Mouse (Mus musculus) C2C12 (cell line): ENCODE results near the gene Bcr. TPM values are rescaled to one million over a fixed set of nuclear protein-coding genes. Genes with fewer than 3 reads are reported as not detected.
"Not testable (repeated sequence)": the region's sequence is repeated elsewhere in the genome, so short reads cannot be mapped to it uniquely, and the experiment has no call there.

Source experiments
- H3K27me3 ChIP-seq: one replicate; pipeline ENCODE4 v1.6.1; 2011; ENCODE audit not compliant: control insufficient read depth, insufficient read depth, insufficient read length
- H3K36me3 ChIP-seq: one replicate; pipeline ENCODE4 v1.6.1; 2011; ENCODE audit not compliant: control insufficient read depth, insufficient read depth
- H3K4me3 ChIP-seq: one replicate; pipeline ENCODE4 v1.5.1; 2011; ENCODE audit warnings: mild to moderate bottlenecking, control low read depth; ENCODE audit not compliant: poor library complexity, insufficient read depth, severe bottlenecking
- H3K79me2 ChIP-seq: one replicate; pipeline ENCODE4 v1.6.1; 2011; ENCODE audit not compliant: control insufficient read depth, insufficient read depth
- H3K79me3 ChIP-seq: one replicate; pipeline ENCODE4 v1.6.1; 2011; ENCODE audit warnings: low read depth, control low read depth
- H3ac ChIP-seq: one replicate; pipeline ENCODE3; 2011; ENCODE audit warnings: low read depth; ENCODE audit not compliant: control insufficient read depth, insufficient read length
- CEBPB ChIP-seq: IDR thresholded peaks from one replicate; pipeline ENCODE4 v1.6.1; 2011; ENCODE audit warnings: low read depth, mild to moderate bottlenecking, control low read depth, moderate library complexity
- CTCF ChIP-seq: IDR thresholded peaks from one replicate; pipeline ENCODE4 v1.5.1; 2011; ENCODE audit not compliant: control insufficient read depth, insufficient read depth, insufficient read length
- FOSL1 ChIP-seq: IDR thresholded peaks from one replicate; pipeline ENCODE4 v1.8.0; 2011; ENCODE audit warnings: mild to moderate bottlenecking, low read length; ENCODE audit not compliant: poor library complexity, insufficient read depth, severe bottlenecking
- MAX ChIP-seq: IDR thresholded peaks from one replicate; pipeline ENCODE4 v1.6.1; 2011; ENCODE audit warnings: mild to moderate bottlenecking, control low read depth
- MYOD1 ChIP-seq: IDR thresholded peaks from one replicate; pipeline ENCODE4 v1.6.1; 2011; ENCODE audit warnings: low read depth; ENCODE audit not compliant: control insufficient read depth, insufficient read length
- MYOG ChIP-seq: IDR thresholded peaks from one replicate; pipeline ENCODE4 v1.6.1; 2011; ENCODE audit not compliant: control insufficient read depth, insufficient read length; ENCODE audit errors: extremely low read depth
- USF1 ChIP-seq: IDR thresholded peaks from one replicate; pipeline ENCODE4 v1.6.1; 2011; ENCODE audit warnings: low read depth, mild to moderate bottlenecking, control low read depth, moderate library complexity
- polyA plus RNA-seq: library from polyadenylated mRNA; unstranded; fragments of >200 nt; fragmentation: generic; extraction: Trizol; gene quantifications from one replicate; pipeline ENCODE4 v1.2.1, GENCODE M21; 2012; ENCODE audit warnings: missing spikeins

Bcr gene
- polyA plus RNA-seq, 1 experiment, result 16.1 TPM

DNA sequence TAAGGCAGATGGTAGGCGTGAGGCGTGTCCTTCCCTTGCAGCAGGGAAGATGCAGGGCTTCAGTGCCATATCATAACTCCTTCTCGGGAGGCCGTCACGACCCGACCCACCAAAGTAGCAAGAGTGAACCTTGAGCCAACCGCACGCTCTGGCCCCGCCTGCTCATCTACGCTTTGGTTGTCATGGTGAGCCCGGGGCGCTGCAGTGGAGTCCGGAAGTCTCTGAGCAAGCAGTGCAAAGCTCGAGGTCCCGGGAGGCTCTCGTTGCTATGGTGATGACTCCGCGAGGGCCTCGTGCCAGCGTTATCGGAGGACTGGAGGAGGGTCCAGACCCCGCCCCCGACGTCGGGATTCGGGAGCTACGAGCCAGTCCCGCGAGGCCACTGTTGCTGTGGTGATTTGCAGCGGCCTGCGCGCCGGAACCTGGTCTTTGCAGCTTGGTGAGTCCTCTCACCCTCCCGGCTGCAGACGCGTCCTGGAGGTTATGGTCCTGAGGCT, 23.5 kb upstream of the Bcr start, which contains the start of gene Rab36:
Gene Rab36, plus strand, starts transcription at position 176 of the 497 bp plus-strand sequence.
- H3K27me3 ChIP-seq, result no peaks in the 10 kb centered on the region

DNA sequence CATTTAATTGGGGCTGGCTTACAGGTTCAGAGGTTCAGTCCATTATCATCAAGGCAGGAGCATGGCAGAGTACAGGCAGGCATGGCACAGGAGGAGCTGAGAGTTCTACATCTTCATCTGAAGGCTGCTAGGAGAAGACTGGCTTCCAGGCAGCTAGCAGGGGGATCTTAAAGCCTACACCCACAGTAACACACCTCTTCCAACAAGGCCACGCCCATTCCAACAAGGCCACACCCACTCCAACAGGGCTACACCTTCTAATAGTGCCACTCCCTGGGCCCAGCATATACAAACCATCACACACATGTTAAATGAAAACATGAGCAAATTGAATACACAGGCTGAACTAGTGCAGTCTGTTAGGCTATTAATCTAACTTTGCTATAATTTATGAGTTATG, 18.3 kb upstream of the Bcr start:
- H3ac ChIP-seq, H3K27me3 ChIP-seq, H3K79me3 ChIP-seq, H3K79me2 ChIP-seq, H3K36me3 ChIP-seq, H3K4me3 ChIP-seq: not testable (repeated sequence)

More for the DNA sequence above, 23.5 kb upstream of the Bcr start, which contains the start of gene Rab36:
- TF ChIP-seq FOSL1 (no peak), MAX (peak; percentile 21), USF1 (no peak)
- no peaks in the 10 kb centered on the region for H3K79me3 ChIP-seq
- peak within 1 kb of the TSS; percentile 73 for H3ac ChIP-seq
- no peaks in the 10 kb centered on the region for H3K36me3 ChIP-seq
- peak within 1 kb of the TSS; percentile 25 for H3K4me3 ChIP-seq
- no peaks in the 10 kb centered on the region for H3K79me2 ChIP-seq

DNA sequence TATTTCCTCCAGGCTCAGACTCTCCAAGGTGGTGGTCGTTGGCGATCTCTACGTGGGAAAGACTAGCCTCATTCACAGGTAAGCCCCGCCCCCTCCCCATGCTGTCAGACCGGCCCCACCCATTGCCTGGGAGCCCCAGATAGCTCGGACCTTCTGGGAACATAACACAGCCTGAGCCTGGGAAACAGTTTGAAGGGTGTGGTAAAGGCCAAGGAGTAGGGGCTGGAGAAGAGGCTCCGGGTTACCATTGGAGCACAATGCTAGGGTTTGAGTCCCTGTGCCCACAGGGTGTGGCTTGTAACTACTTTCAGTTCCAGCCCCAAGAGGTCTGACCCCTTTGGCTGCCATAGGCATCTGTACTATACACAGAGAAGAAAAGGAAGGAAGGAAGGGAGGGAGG, 15.9 kb upstream of the Bcr start:
- Histone ChIP-seq H3K27me3 (no peaks in the 10 kb centered on the region), H3K79me3 (no peaks in the 10 kb centered on the region), H3ac (no peak overlapping the region), H3K4me3 (no peak overlapping the region), H3K36me3 (no peaks in the 10 kb centered on the region), H3K79me2 (no peaks in the 10 kb centered on the region)
- TF ChIP-seq FOSL1, result no peak
- no peak for TF ChIP-seq MAX
- no peak for TF ChIP-seq CTCF
- TF ChIP-seq CEBPB, result no peak
- no peak for TF ChIP-seq USF1
- no peak for TF ChIP-seq MYOD1
- no peak for TF ChIP-seq MYOG

DNA sequence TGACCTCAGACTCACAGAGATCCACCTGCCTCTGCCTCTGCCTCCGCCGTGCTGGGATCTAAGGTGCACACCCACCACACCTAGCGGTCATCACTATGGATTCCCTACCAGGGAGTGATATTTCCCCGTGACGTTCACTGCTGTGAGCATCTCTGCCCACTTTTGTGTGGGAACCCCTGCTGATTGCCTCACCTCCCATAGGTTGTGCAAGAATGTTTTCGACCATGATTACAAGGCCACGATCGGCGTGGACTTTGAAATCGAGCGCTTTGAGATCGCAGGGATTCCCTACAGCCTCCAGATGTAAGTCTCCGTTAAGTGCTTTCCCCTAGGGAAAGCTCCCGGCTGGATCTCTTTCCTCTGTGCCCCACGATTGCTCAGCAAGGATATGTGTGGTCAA, 14.6 kb upstream of the Bcr start:
- H3K36me3 ChIP-seq, result no peaks in the 10 kb centered on the region
- no peak overlapping the region for H3K4me3 ChIP-seq
- H3ac ChIP-seq, result no peak overlapping the region
- no peaks in the 10 kb centered on the region for H3K27me3 ChIP-seq
- no peaks in the 10 kb centered on the region for H3K79me2 ChIP-seq
- H3K79me3 ChIP-seq, result no peaks in the 10 kb centered on the region
- TF ChIP-seq MYOG, result no peak
- TF ChIP-seq CEBPB, result no peak
- no peak for TF ChIP-seq USF1
- no peak for TF ChIP-seq FOSL1
- no peak for TF ChIP-seq MAX
- no peak for TF ChIP-seq MYOD1
- no peak for TF ChIP-seq CTCF

DNA sequence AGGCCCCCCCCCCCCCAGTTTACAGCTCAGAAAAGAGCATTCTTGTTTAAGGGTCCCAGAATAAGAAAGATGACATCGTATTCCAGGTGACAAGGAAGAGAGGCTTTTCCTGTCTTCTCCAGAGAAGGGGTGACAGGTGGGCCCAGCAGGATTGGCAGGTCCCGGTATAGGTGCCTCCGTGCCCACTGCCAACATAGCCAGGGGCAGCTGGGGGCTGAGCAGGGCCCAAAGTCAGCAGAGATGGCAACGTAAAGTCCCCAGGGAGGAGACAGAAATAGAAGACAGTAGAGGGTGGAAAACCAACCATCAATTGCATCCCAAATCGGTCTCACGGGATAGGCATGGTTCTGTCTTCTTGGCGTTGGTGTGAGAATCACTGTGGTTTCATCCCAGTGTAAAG, 11.7 kb upstream of the Bcr start:
- no peaks in the 10 kb centered on the region for H3K27me3 ChIP-seq
- H3K79me2 ChIP-seq, result no peaks in the 10 kb centered on the region
- no peak overlapping the region for H3K4me3 ChIP-seq
- no peaks in the 10 kb centered on the region for H3K36me3 ChIP-seq
- H3K79me3 ChIP-seq, result no peaks in the 10 kb centered on the region
- no peak for TF ChIP-seq MYOG
- no peak for TF ChIP-seq MAX
- TF ChIP-seq MYOD1, result no peak
- TF ChIP-seq USF1, result no peak
- no peak for TF ChIP-seq FOSL1
- TF ChIP-seq CEBPB, result no peak
- TF ChIP-seq CTCF, result no peak
- H3ac ChIP-seq, result no peak overlapping the region

DNA sequence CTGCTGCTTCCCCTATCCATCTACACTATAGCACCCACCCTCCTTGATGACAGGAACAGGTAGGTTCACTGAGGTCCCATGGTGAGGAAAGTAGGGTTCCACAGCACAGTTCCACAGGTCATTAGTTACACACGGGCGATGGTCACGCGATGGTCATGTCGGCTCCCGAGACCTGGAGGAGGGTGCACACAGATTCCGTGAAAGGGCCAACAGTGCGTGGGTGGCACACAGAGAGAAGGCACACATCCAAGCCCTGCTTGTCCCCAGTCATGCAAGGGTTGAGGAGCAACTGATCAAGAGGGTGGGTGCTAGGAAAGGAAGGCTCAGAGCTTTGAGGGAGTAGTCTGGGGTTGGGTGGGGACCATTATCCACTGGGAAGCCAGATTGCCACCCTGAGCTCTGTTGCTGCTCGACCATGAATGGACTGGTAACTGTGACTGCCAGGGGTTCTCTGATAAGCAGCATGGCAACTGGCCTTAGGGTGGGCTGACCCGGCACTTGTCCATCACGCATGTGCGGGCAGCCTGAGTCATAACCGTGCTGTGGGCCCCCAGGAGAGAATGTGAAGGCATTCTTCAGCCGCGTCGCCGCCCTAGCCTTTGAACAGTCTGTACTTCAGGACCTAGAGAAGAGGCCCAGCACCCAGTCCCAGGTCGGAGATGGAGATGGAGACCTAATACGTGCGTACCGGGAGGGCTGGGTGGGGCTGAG, 8.9 kb upstream of the Bcr start:
- TF ChIP-seq FOSL1, result no peak
- TF ChIP-seq MYOD1, result no peak
- no peak for TF ChIP-seq MYOG
- no peak for TF ChIP-seq CEBPB
- Histone ChIP-seq H3K79me3 (no peaks in the 10 kb centered on the region), H3K36me3 (no peaks in the 10 kb centered on the region), H3ac (no peak overlapping the region), H3K79me2 (no peaks in the 10 kb centered on the region), H3K27me3 (no peaks in the 10 kb centered on the region), H3K4me3 (no peak overlapping the region)
